Mouse (Mus musculus) C2C12 (cell line): ENCODE results near the gene Mcm3ap. TPM values are rescaled to one million over a fixed set of nuclear protein-coding genes. Genes with fewer than 3 reads are reported as not detected.

Source experiments
- H3K27me3 ChIP-seq: one replicate; pipeline ENCODE4 v1.6.1; 2011; ENCODE audit not compliant: control insufficient read depth, insufficient read depth, insufficient read length
- H3K36me3 ChIP-seq: one replicate; pipeline ENCODE4 v1.6.1; 2011; ENCODE audit not compliant: control insufficient read depth, insufficient read depth
- H3K4me3 ChIP-seq: one replicate; pipeline ENCODE4 v1.5.1; 2011; ENCODE audit warnings: mild to moderate bottlenecking, control low read depth; ENCODE audit not compliant: poor library complexity, insufficient read depth, severe bottlenecking
- H3K79me2 ChIP-seq: one replicate; pipeline ENCODE4 v1.6.1; 2011; ENCODE audit not compliant: control insufficient read depth, insufficient read depth
- H3K79me3 ChIP-seq: one replicate; pipeline ENCODE4 v1.6.1; 2011; ENCODE audit warnings: low read depth, control low read depth
- H3ac ChIP-seq: one replicate; pipeline ENCODE3; 2011; ENCODE audit warnings: low read depth; ENCODE audit not compliant: control insufficient read depth, insufficient read length
- CEBPB ChIP-seq: IDR thresholded peaks from one replicate; pipeline ENCODE4 v1.6.1; 2011; ENCODE audit warnings: low read depth, mild to moderate bottlenecking, control low read depth, moderate library complexity
- CTCF ChIP-seq: IDR thresholded peaks from one replicate; pipeline ENCODE4 v1.5.1; 2011; ENCODE audit not compliant: control insufficient read depth, insufficient read depth, insufficient read length
- FOSL1 ChIP-seq: IDR thresholded peaks from one replicate; pipeline ENCODE4 v1.8.0; 2011; ENCODE audit warnings: mild to moderate bottlenecking, low read length; ENCODE audit not compliant: poor library complexity, insufficient read depth, severe bottlenecking
- MAX ChIP-seq: IDR thresholded peaks from one replicate; pipeline ENCODE4 v1.6.1; 2011; ENCODE audit warnings: mild to moderate bottlenecking, control low read depth
- MYOD1 ChIP-seq: IDR thresholded peaks from one replicate; pipeline ENCODE4 v1.6.1; 2011; ENCODE audit warnings: low read depth; ENCODE audit not compliant: control insufficient read depth, insufficient read length
- MYOG ChIP-seq: IDR thresholded peaks from one replicate; pipeline ENCODE4 v1.6.1; 2011; ENCODE audit not compliant: control insufficient read depth, insufficient read length; ENCODE audit errors: extremely low read depth
- USF1 ChIP-seq: IDR thresholded peaks from one replicate; pipeline ENCODE4 v1.6.1; 2011; ENCODE audit warnings: low read depth, mild to moderate bottlenecking, control low read depth, moderate library complexity
- polyA plus RNA-seq: library from polyadenylated mRNA; unstranded; fragments of >200 nt; fragmentation: generic; extraction: Trizol; gene quantifications from one replicate; pipeline ENCODE4 v1.2.1, GENCODE M21; 2012; ENCODE audit warnings: missing spikeins

Gene Mcm3ap
- polyA plus RNA-seq, 1 experiment = 31.9 TPM

GRCm38 (mm10) chr10:76442178-76443088 is 26.3 kb upstream of the Mcm3ap start, which contains the start of gene Pcnt:
Gene Pcnt, minus strand, starts transcription at chr10:76442786.
- no peaks in the 10 kb centered on the region for H3K27me3 ChIP-seq
- TF ChIP-seq MAX (peak; percentile 58), FOSL1 (no peak), CTCF (peak; percentile 74)
- peaks cover 45% of the 10 kb centered on the region for H3K79me2 ChIP-seq
- peaks cover 30% of the 10 kb centered on the region for H3K79me3 ChIP-seq
- peak within 1 kb of the TSS; percentile 98 for H3K4me3 ChIP-seq
- H3ac ChIP-seq = peak within 1 kb of the TSS; percentile 96
- H3K36me3 ChIP-seq = peaks cover 28% of the 10 kb centered on the region

- peaks cover 8% of the 10 kb centered on the region for H3K79me3 ChIP-seq
- TF ChIP-seq CTCF = no peak
- TF ChIP-seq CEBPB = no peak
- no peak for TF ChIP-seq USF1
- TF ChIP-seq MYOG = no peak
- no peak for TF ChIP-seq FOSL1
- no peak for TF ChIP-seq MAX
- no peak for TF ChIP-seq MYOD1
- H3K79me2 ChIP-seq = peaks cover 11% of the 10 kb centered on the region
Observed at GRCm38 (mm10) chr10:76445996-76446681, 22.6 kb upstream of the Mcm3ap start.

GRCm38 (mm10) chr10:76447406-76448229 is 21.1 kb upstream of the Mcm3ap start:
- H3K36me3 ChIP-seq = no peaks in the 10 kb centered on the region
- TF ChIP-seq USF1 (no peak), MAX (no peak), CTCF (no peak), FOSL1 (no peak), MYOD1 (no peak), CEBPB (no peak), MYOG (no peak)
- no peak overlapping the region for H3ac ChIP-seq
- no peak overlapping the region for H3K4me3 ChIP-seq
- H3K27me3 ChIP-seq = peaks cover 4% of the 10 kb centered on the region
- no peaks in the 10 kb centered on the region for H3K79me2 ChIP-seq
- H3K79me3 ChIP-seq = no peaks in the 10 kb centered on the region

More at GRCm38 (mm10) chr10:76445996-76446681, 22.6 kb upstream of the Mcm3ap start:
- Histone ChIP-seq H3K4me3 (no peak overlapping the region), H3ac (no peak overlapping the region), H3K27me3 (peaks cover 4% of the 10 kb centered on the region), H3K36me3 (no peaks in the 10 kb centered on the region)

- no peak for TF ChIP-seq MAX
- no peak for TF ChIP-seq USF1
- TF ChIP-seq MYOD1 = no peak
- TF ChIP-seq MYOG = no peak
- TF ChIP-seq CTCF = no peak
- no peak for TF ChIP-seq CEBPB
- TF ChIP-seq FOSL1 = no peak
- H3K79me2 ChIP-seq = no peaks in the 10 kb centered on the region
- no peaks in the 10 kb centered on the region for H3K36me3 ChIP-seq
- H3K79me3 ChIP-seq = no peaks in the 10 kb centered on the region
- peaks cover 4% of the 10 kb centered on the region for H3K27me3 ChIP-seq
- no peak within 1 kb of the TSS for H3ac ChIP-seq
- H3K4me3 ChIP-seq = no peak within 1 kb of the TSS
Observed at GRCm38 (mm10) chr10:76448851-76449250, 19.9 kb upstream of the Mcm3ap start, which contains the start of gene 2610028H24Rik. Gene 2610028H24Rik, plus strand, starts transcription at chr10:76449081.

GRCm38 (mm10) chr10:76455289-76455688 is 13.4 kb upstream of the Mcm3ap start:
- Histone ChIP-seq H3K27me3 (peaks cover 4% of the 10 kb centered on the region), H3K36me3 (no peaks in the 10 kb centered on the region), H3K79me2 (no peaks in the 10 kb centered on the region), H3K4me3 (no peak overlapping the region), H3ac (no peak overlapping the region), H3K79me3 (no peaks in the 10 kb centered on the region)
- TF ChIP-seq MYOD1 (no peak), FOSL1 (no peak), MYOG (no peak), CTCF (peak; percentile 41), CEBPB (no peak), MAX (no peak), USF1 (no peak)
